Mouse (Mus musculus) embryonic fibroblast, embryonic 13.5 days (primary cell): ENCODE results near the gene Cacna1d.

Experiments used
- CTCF ChIP-seq: IDR thresholded peaks from 2 replicates; pipeline ENCODE4 v1.5.1; 2011; ENCODE audit warnings: mild to moderate bottlenecking, control low read depth, low read length, moderate library complexity, borderline replicate concordance; ENCODE audit not compliant: insufficient read depth
- POLR2A ChIP-seq: IDR thresholded peaks from 2 replicates; pipeline ENCODE4 v1.6.1; 2011; ENCODE audit warnings: low read depth, mild to moderate bottlenecking, control low read depth, low read length, moderate library complexity

DNA sequence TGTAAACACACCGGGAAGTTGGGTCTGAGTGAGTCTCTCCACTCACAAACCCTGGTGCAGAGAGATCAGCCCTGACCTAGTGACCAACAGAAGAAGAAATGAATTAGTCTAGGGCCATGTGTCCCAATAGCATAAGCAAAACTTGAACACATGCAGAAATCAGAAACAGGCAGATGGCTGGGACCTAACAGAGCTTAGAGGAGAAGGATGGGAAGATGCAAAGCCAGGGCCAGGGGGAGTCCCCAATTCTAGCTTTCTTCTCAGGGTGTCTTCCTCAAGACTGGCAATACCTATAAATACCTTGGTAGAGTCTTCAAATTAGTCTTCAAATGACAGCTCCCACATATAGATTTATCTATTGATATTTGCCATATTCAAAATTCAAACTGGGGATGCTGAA is 133.2 kb downstream of the Cacna1d start:
- no peak for TF ChIP-seq CTCF
- TF ChIP-seq POLR2A, result no peak
